Mouse (Mus musculus) MEL (cell line): ENCODE data around the gene Chic1. TPM values are rescaled to one million over a fixed set of nuclear protein-coding genes. Genes with fewer than 3 reads are reported as not detected.

Experiments
- DNase-seq: peaks from one replicate; pipeline ENCODE4 v3.0.0; 2011; ENCODE audit warnings: low read depth, low spot score
- H3K27ac ChIP-seq: 2 replicates; pipeline ENCODE4 v1.5.1; 2012; ENCODE audit warnings: low read depth, mild to moderate bottlenecking, control low read depth, low read length, moderate library complexity; ENCODE audit not compliant: control insufficient read depth
- H3K27me3 ChIP-seq, 2 experiments: fragments of 150-350 bp in 1 of 2; sonication (generic) in 1 of 2; 2 replicates each; pipeline ENCODE4 v1.6.1; 2012; ENCODE audit warnings: low read length in 2 of 2, mild to moderate bottlenecking in 2 of 2, improper control_type of control experiment in 1 of 2, moderate library complexity in 1 of 2; ENCODE audit not compliant: insufficient read depth in 2 of 2, control insufficient read depth in 1 of 2
- H3K36me3 ChIP-seq, 2 experiments: 2 replicates each; pipeline ENCODE4 v1.6.1; 2012 to 2014; ENCODE audit warnings: low read length in 2 of 2, improper control_type of control experiment in 1 of 2, inconsistent platforms in 1 of 2, mild to moderate bottlenecking in 1 of 2; ENCODE audit not compliant: insufficient read depth in 2 of 2, control insufficient read depth in 1 of 2
- H3K4me1 ChIP-seq, 2 experiments: fragments of 150-350 bp in 1 of 2; sonication (generic) in 1 of 2; 2 replicates each; pipeline ENCODE4 v1.6.1; 2012; ENCODE audit warnings: low read length in 2 of 2, improper control_type of control experiment in 1 of 2, mild to moderate bottlenecking in 1 of 2; ENCODE audit not compliant: insufficient read depth in 2 of 2, control insufficient read depth in 1 of 2
- H3K4me3 ChIP-seq, 2 experiments: fragments of 150-350 bp in 1 of 2; sonication (generic) in 1 of 2; 2 replicates each; pipeline ENCODE4 v1.5.1; 2012; ENCODE audit warnings: low read depth in 2 of 2, low read length in 2 of 2, mild to moderate bottlenecking in 2 of 2, moderate library complexity in 2 of 2, control low read depth in 1 of 2, improper control_type of control experiment in 1 of 2; ENCODE audit not compliant: control insufficient read depth in 1 of 2, insufficient read depth in 1 of 2
- H3K79me2 ChIP-seq: 2 replicates; pipeline ENCODE4 v1.6.1; 2012; ENCODE audit warnings: mild to moderate bottlenecking, low read length, moderate library complexity; ENCODE audit not compliant: control insufficient read depth, poor library complexity, insufficient read depth
- H3K9ac ChIP-seq: 2 replicates; pipeline ENCODE4 v1.6.1; 2012; ENCODE audit warnings: low read depth, mild to moderate bottlenecking, control low read depth, low read length, moderate library complexity; ENCODE audit not compliant: control insufficient read depth, poor library complexity, severe bottlenecking
- H3K9me3 ChIP-seq: fragments of 150-350 bp; sonication (generic); replicated peaks from 2 replicates; pipeline ENCODE4 v1.6.1; 2012; ENCODE audit warnings: mild to moderate bottlenecking, low read length, improper control_type of control experiment, moderate library complexity; ENCODE audit not compliant: insufficient read depth
- BHLHE40 ChIP-seq: IDR thresholded peaks from 2 replicates; pipeline ENCODE4 v1.6.1; 2012; ENCODE audit warnings: low read depth, mild to moderate bottlenecking, inconsistent platforms, low read length, improper control_type of control experiment, borderline replicate concordance
- CTCF ChIP-seq, 3 experiments: IDR thresholded peaks in 2 of 3; conservative IDR thresholded peaks in 1 of 3; 2 replicates each; pipeline ENCODE4 v1.5.1; 2011 to 2012; ENCODE audit warnings: low read length in 3 of 3, low read depth in 2 of 3, mild to moderate bottlenecking in 2 of 3, improper control_type of control experiment in 1 of 3, inconsistent platforms in 1 of 3, mixed read lengths in 1 of 3, moderate library complexity in 1 of 3; ENCODE audit not compliant: control insufficient read depth in 1 of 3, insufficient read depth in 1 of 3, poor library complexity in 1 of 3, severe bottlenecking in 1 of 3
- ELF1 ChIP-seq: IDR thresholded peaks from 2 replicates; pipeline ENCODE4 v1.6.1; 2014; ENCODE audit warnings: low read depth, mild to moderate bottlenecking, inconsistent platforms, low read length, improper control_type of control experiment, moderate library complexity
- EP300 ChIP-seq, 2 experiments: IDR thresholded peaks; 2 replicates each; pipeline ENCODE4 v1.6.1; 2011; ENCODE audit warnings: improper control_type of control experiment in 2 of 2, low read length in 2 of 2, low read depth in 1 of 2, mild to moderate bottlenecking in 1 of 2
- GABPA ChIP-seq: IDR thresholded peaks from 2 replicates; pipeline ENCODE4 v1.6.1; 2012; ENCODE audit warnings: low read depth, mild to moderate bottlenecking, inconsistent platforms, low read length, improper control_type of control experiment, moderate library complexity
- GATA1 ChIP-seq: IDR thresholded peaks from 2 replicates; pipeline ENCODE4 v1.6.1; 2011; ENCODE audit warnings: low read depth, low read length, improper control_type of control experiment
- HCFC1 ChIP-seq: IDR thresholded peaks from 2 replicates; pipeline ENCODE4 v1.6.1; 2012; ENCODE audit warnings: low read depth, mild to moderate bottlenecking, inconsistent platforms, low read length, improper control_type of control experiment, moderate library complexity
- JUND ChIP-seq: IDR thresholded peaks from 2 replicates; pipeline ENCODE4 v1.6.1; 2011; ENCODE audit warnings: low read depth, mild to moderate bottlenecking, improper control_type of control experiment, low read length
- KAT2A ChIP-seq: conservative IDR thresholded peaks from 2 replicates; pipeline ENCODE4 v1.6.1; 2012; ENCODE audit warnings: low read depth, low read length, improper control_type of control experiment, inconsistent platforms
- MAFK ChIP-seq: IDR thresholded peaks from 2 replicates; pipeline ENCODE4 v1.6.1; 2011; ENCODE audit warnings: low read depth, mild to moderate bottlenecking, low read length, improper control_type of control experiment, borderline replicate concordance
- MAX ChIP-seq: IDR thresholded peaks from 2 replicates; pipeline ENCODE4 v1.6.1; 2011; ENCODE audit warnings: low read length, improper control_type of control experiment
- MAZ ChIP-seq: IDR thresholded peaks from 2 replicates; pipeline ENCODE4 v1.6.1; 2012; ENCODE audit warnings: low read depth, mild to moderate bottlenecking, inconsistent platforms, low read length, improper control_type of control experiment
- MEF2A ChIP-seq: IDR thresholded peaks from 2 replicates; pipeline ENCODE4 v1.6.1; 2014; ENCODE audit warnings: low read depth, mild to moderate bottlenecking, inconsistent platforms, low read length, improper control_type of control experiment; ENCODE audit not compliant: poor library complexity, insufficient replicate concordance, severe bottlenecking; ENCODE audit errors: extremely low read depth
- MYB ChIP-seq: IDR thresholded peaks from 2 replicates; pipeline ENCODE4 v1.6.1; 2011; ENCODE audit warnings: mild to moderate bottlenecking, low read depth, low read length, improper control_type of control experiment
- MYC ChIP-seq: IDR thresholded peaks from 2 replicates; pipeline ENCODE4 v1.6.1; 2011; ENCODE audit warnings: low read depth, mild to moderate bottlenecking, low read length, improper control_type of control experiment, moderate library complexity
- POLR2A ChIP-seq, 2 experiments: IDR thresholded peaks; 2 replicates each; pipeline ENCODE4 v1.6.1; 2011 to 2012; ENCODE audit warnings: low read length in 2 of 2, mild to moderate bottlenecking in 2 of 2, control low read depth in 1 of 2, improper control_type of control experiment in 1 of 2, low read depth in 1 of 2, moderate library complexity in 1 of 2; ENCODE audit not compliant: control insufficient read depth in 1 of 2, insufficient read depth in 1 of 2, poor library complexity in 1 of 2
- POLR2AphosphoS2 ChIP-seq: IDR thresholded peaks from 2 replicates; pipeline ENCODE4 v1.6.1; 2011; ENCODE audit warnings: low read length, improper control_type of control experiment
- POLR2AphosphoS5 ChIP-seq: IDR thresholded peaks from 2 replicates; pipeline ENCODE4 v1.6.1; 2012; ENCODE audit warnings: low read depth, borderline replicate concordance, mild to moderate bottlenecking, inconsistent platforms, low read length, moderate library complexity, mixed read lengths
- RAD21 ChIP-seq: IDR thresholded peaks from 2 replicates; pipeline ENCODE4 v1.6.1; 2011; ENCODE audit warnings: mild to moderate bottlenecking, low read depth, low read length, improper control_type of control experiment
- RCOR1 ChIP-seq: IDR thresholded peaks from 2 replicates; pipeline ENCODE4 v1.6.1; 2012; ENCODE audit warnings: low read depth, mild to moderate bottlenecking, inconsistent platforms, low read length, improper control_type of control experiment
- SMC3 ChIP-seq: IDR thresholded peaks from 2 replicates; pipeline ENCODE4 v1.6.1; 2011; ENCODE audit warnings: low read depth, low read length, improper control_type of control experiment
- TBP ChIP-seq: IDR thresholded peaks from 2 replicates; pipeline ENCODE4 v1.8.0; 2011; ENCODE audit warnings: low read depth, low read length, improper control_type of control experiment
- TCF12 ChIP-seq: IDR thresholded peaks from 2 replicates; pipeline ENCODE4 v1.6.1; 2014; ENCODE audit warnings: low read depth, mild to moderate bottlenecking, inconsistent platforms, low read length, improper control_type of control experiment, moderate library complexity
- UBTF ChIP-seq: IDR thresholded peaks from 2 replicates; pipeline ENCODE4 v1.6.1; 2012; ENCODE audit warnings: low read depth, mild to moderate bottlenecking, inconsistent platforms, low read length, improper control_type of control experiment, moderate library complexity, borderline replicate concordance; ENCODE audit not compliant: insufficient read depth
- USF2 ChIP-seq, 2 experiments: IDR thresholded peaks; 2 replicates each; pipeline ENCODE4 v1.6.1; 2011 to 2012; ENCODE audit warnings: improper control_type of control experiment in 2 of 2, low read length in 2 of 2, borderline replicate concordance in 1 of 2, inconsistent platforms in 1 of 2, low read depth in 1 of 2, mild to moderate bottlenecking in 1 of 2; ENCODE audit not compliant: insufficient read depth in 1 of 2
- ZC3H11A ChIP-seq: IDR thresholded peaks from 2 replicates; pipeline ENCODE4 v1.6.1; 2012; ENCODE audit warnings: low read depth, mild to moderate bottlenecking, inconsistent platforms, low read length, improper control_type of control experiment
- ZKSCAN1 ChIP-seq: IDR thresholded peaks from 2 replicates; pipeline ENCODE4 v1.6.1; 2012; ENCODE audit warnings: low read depth, mild to moderate bottlenecking, inconsistent platforms, low read length, improper control_type of control experiment, moderate library complexity
- ZMIZ1 ChIP-seq: IDR thresholded peaks from 2 replicates; pipeline ENCODE4 v1.6.1; 2012; ENCODE audit warnings: low read depth, mild to moderate bottlenecking, inconsistent platforms, low read length, improper control_type of control experiment, moderate library complexity
- ZNF384 ChIP-seq: IDR thresholded peaks from 2 replicates; pipeline ENCODE4 v1.6.1; 2012; ENCODE audit warnings: low read depth, mild to moderate bottlenecking, inconsistent platforms, low read length, improper control_type of control experiment
- polyA plus RNA-seq, 2 experiments: library from polyadenylated mRNA; stranded (reverse) in 1 of 2; unstranded in 1 of 2; fragments of >175 nt in 1 of 2; fragments of >200 nt in 1 of 2; gene quantifications; 2 replicates each; pipeline versions ENCODE4 v1.2.1 to v1.2.4; 2012; ENCODE audit warnings: low replicate concordance in 2 of 2, low read depth in 1 of 2; ENCODE audit not compliant: insufficient read length in 2 of 2, insufficient read depth in 1 of 2, missing spikeins in 1 of 2
- total RNA-seq: library from RNA; depleted of rRNA; stranded (reverse); fragments of 300-350 nt; gene quantifications from 2 replicates; pipeline ENCODE4 v1.2.3, GENCODE M21; 2012

Gene Chic1
- total and polyA plus RNA-seq, 3 experiments, result not detected

GRCm38 (mm10) chrX:103371627-103372026 is 15.4 kb downstream of the Chic1 start:
- H3K27ac ChIP-seq, result no peak overlapping the region
- no peak overlapping the region for H3K9ac ChIP-seq
- H3K27me3 ChIP-seq, result no peaks in the 10 kb centered on the region
- TF ChIP-seq POLR2AphosphoS5 (no peak), POLR2AphosphoS2 (no peak), MYC (no peak), POLR2A (IDR thresholded peaks at IDR 0.05; ENCODE audit: control insufficient read depth in 1 of 2, insufficient read depth in 1 of 2, low read depth in 1 of 2, low read length in 2 of 2, poor library complexity in 1 of 2) (no peak), RAD21 (peak; percentile 7), TCF12 (no peak), SMC3 (0 out of 2 replicates have a peak, but pooled peaks have one; percentile 19), UBTF (no peak), MEF2A (no peak), ZKSCAN1 (no peak), GABPA (no peak), ELF1 (no peak), MAFK (no peak), GATA1 (no peak), MYB (no peak), CTCF (IDR thresholded peaks at IDR 0.05 in 2 of 3, conservative IDR thresholded peaks at IDR 0.05 in 1 of 3; ENCODE audit: control insufficient read depth in 1 of 3, insufficient read depth in 1 of 3, low read depth in 2 of 3, low read length in 3 of 3, poor library complexity in 1 of 3, severe bottlenecking in 1 of 3) (peak in 2 of 3 experiments; percentile 13 to 34; a peak in 4 of 6 replicates), USF2 (IDR thresholded peaks at IDR 0.05; ENCODE audit: borderline replicate concordance in 1 of 2, insufficient read depth in 1 of 2, low read depth in 1 of 2, low read length in 2 of 2) (no peak), ZNF384 (no peak), JUND (no peak), HCFC1 (no peak)
- TF ChIP-seq, all 39 proteins: peak for 3
- Histone ChIP-seq H3K4me3 (no peak overlapping the region), H3K36me3 (no peaks in the 10 kb centered on the region), H3K4me1 (no peaks in the 10 kb centered on the region), H3K9me3 (no peaks in the 10 kb centered on the region), H3K79me2 (no peaks in the 10 kb centered on the region)
- peak; percentile 40 for DNase-seq

DNA sequence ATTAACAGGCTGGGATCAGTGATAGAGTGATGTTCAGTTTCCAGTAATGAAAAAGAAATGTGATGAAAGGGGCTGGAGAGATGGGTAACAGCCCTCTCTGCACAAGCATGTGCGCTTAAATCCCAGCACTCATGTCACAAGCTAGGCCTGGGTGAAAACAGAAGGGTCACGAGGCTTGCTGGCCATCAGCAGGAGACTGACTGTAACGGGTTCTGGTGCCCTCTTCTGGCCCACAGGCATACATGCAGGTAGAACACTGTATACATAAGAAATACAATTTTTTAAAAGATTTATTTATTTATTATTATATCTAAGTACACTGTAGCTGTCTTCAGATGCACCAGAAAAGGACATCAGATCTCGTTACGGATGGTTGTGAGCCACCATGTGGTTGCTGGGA is 18.0 kb downstream of the Chic1 start:
- Histone ChIP-seq H3K27ac (no peak overlapping the region), H3K4me1 (no peaks in the 10 kb centered on the region), H3K79me2 (no peaks in the 10 kb centered on the region), H3K36me3 (no peaks in the 10 kb centered on the region), H3K9me3 (no peaks in the 10 kb centered on the region), H3K4me3 (no peak overlapping the region), H3K9ac (no peak overlapping the region), H3K27me3 (no peaks in the 10 kb centered on the region)
- DNase-seq, result peak; percentile 11
- TF ChIP-seq ZKSCAN1 (no peak), MAZ (no peak), MAFK (no peak), GABPA (no peak), GATA1 (no peak), TBP (no peak), MAX (no peak), RCOR1 (no peak), BHLHE40 (no peak), POLR2A (IDR thresholded peaks at IDR 0.05; ENCODE audit: control insufficient read depth in 1 of 2, insufficient read depth in 1 of 2, low read depth in 1 of 2, low read length in 2 of 2, poor library complexity in 1 of 2) (no peak), ZMIZ1 (no peak), ELF1 (no peak), EP300 (IDR thresholded peaks at IDR 0.05; ENCODE audit: low read depth in 1 of 2, low read length in 2 of 2) (no peak), MYC (no peak), KAT2A (no peak), ZC3H11A (no peak), CTCF (IDR thresholded peaks at IDR 0.05 in 2 of 3, conservative IDR thresholded peaks at IDR 0.05 in 1 of 3; ENCODE audit: control insufficient read depth in 1 of 3, insufficient read depth in 1 of 3, low read depth in 2 of 3, low read length in 3 of 3, poor library complexity in 1 of 3, severe bottlenecking in 1 of 3) (peak; percentile 5 to 44 (median 29); a peak in 4 of 6 replicates), JUND (no peak), TCF12 (no peak), RAD21 (peak; percentile 10), UBTF (no peak)
